Mouse (Mus musculus) ovary, adult 10 weeks (tissue): Measurements from ENCODE around the gene Olfr735. TPM values are rescaled to one million over a fixed set of nuclear protein-coding genes. Genes with fewer than 3 reads are reported as not detected.

Source experiments
- polyA plus RNA-seq: library from polyadenylated mRNA; stranded (reverse); fragments of 350-450 nt; fragmentation: Illumina TruSeq; extraction: RNeasy Lipid Tissue Mini Kit (QIAGEN cat#74804); gene quantifications from one replicate; pipeline ENCODE4 v1.2.3, GENCODE M21; 2014

Olfr735 gene
- not detected for polyA plus RNA-seq

GRCm38 (mm10) chr14:50348796-50349195 lies at the start of gene Olfr735:
TSS of gene Olfr735 (minus strand) at chr14:50348872.

GRCm38 (mm10) chr14:50380863-50381262 lies 32.2 kb upstream of the Olfr735 start, which contains the start of gene Olfr736:
TSS of gene Olfr736 (plus strand) at chr14:50381163.

GRCm38 (mm10) chr14:50357593-50357992 lies 8.9 kb upstream of the Olfr735 start, which contains the start of gene Tlr11:
TSS of gene Tlr11 (plus strand) at chr14:50357914.

GRCm38 (mm10) chr14:50326661-50327060 lies 22.0 kb downstream of the Olfr735 start, which contains the start of gene Olfr734:
TSS of gene Olfr734 (minus strand) at chr14:50326761.

GRCm38 (mm10) chr14:50301422-50301821 lies 47.2 kb downstream of the Olfr735 start, which contains the start of gene Olfr733:
TSS of gene Olfr733 (minus strand) at chr14:50301522.

Other genes starting within 250 kb of the Olfr735 start
- not detected for gene Olfr727, start 225.7 kb downstream of the Olfr735 start, polyA plus RNA-seq
- gene Olfr728, start 206.2 kb downstream of the Olfr735 start, polyA plus RNA-seq = not detected
- not detected for gene Olfr729, start 196.0 kb downstream of the Olfr735 start, polyA plus RNA-seq
- gene Olfr730, start 160.7 kb downstream of the Olfr735 start, polyA plus RNA-seq = not detected
- not detected for gene Olfr731, start 107.0 kb downstream of the Olfr735 start, polyA plus RNA-seq
- not detected for gene Olfr732, start 64.7 kb downstream of the Olfr735 start, polyA plus RNA-seq
- not detected for gene Olfr733, start 47.4 kb downstream of the Olfr735 start, polyA plus RNA-seq
- not detected for gene Olfr734, start 22.1 kb downstream of the Olfr735 start, polyA plus RNA-seq
- gene Tlr11, start 9.0 kb upstream of the Olfr735 start, polyA plus RNA-seq = 0.71 TPM
- gene Olfr736, start 32.3 kb upstream of the Olfr735 start, polyA plus RNA-seq = not detected
- not detected for gene Olfr738, start 58.7 kb upstream of the Olfr735 start, polyA plus RNA-seq
- not detected for gene Olfr739, start 69.8 kb upstream of the Olfr735 start, polyA plus RNA-seq
- gene Olfr740, start 96.7 kb upstream of the Olfr735 start, polyA plus RNA-seq = not detected
- not detected for gene Olfr741, start 123.9 kb upstream of the Olfr735 start, polyA plus RNA-seq
- not detected for gene Olfr742, start 154.7 kb upstream of the Olfr735 start, polyA plus RNA-seq
- gene Olfr743, start 173.0 kb upstream of the Olfr735 start, polyA plus RNA-seq = not detected